Mouse (Mus musculus) cerebellum, adult 11-12 months (tissue): Measurements from ENCODE around the gene Mcm3ap.

Experiments used
- DNase-seq: peaks from one replicate; pipeline ENCODE4 v3.0.0; 2022

Mcm3ap gene

GRCm38 (mm10) chr10:76496366-76496765 is 27.6 kb downstream of the Mcm3ap start:
- DNase-seq: no peak

- DNase-seq: no peak
Observed at GRCm38 (mm10) chr10:76497522-76497921, 28.8 kb downstream of the Mcm3ap start.

- no peak for DNase-seq
Observed at GRCm38 (mm10) chr10:76504271-76504943, 35.7 kb downstream of the Mcm3ap start.

- DNase-seq: no peak
Observed at GRCm38 (mm10) chr10:76505865-76506264, 37.1 kb downstream of the Mcm3ap start.

GRCm38 (mm10) chr10:76512965-76513583 is 44.3 kb downstream of the Mcm3ap start:
- DNase-seq: peak; percentile 23

- DNase-seq: no peak
Observed at GRCm38 (mm10) chr10:76530922-76531321, 62.2 kb downstream of the Mcm3ap start.

GRCm38 (mm10) chr10:76531375-76531774 is 62.6 kb downstream of the Mcm3ap start, which contains the start of gene Lss:
TSS of gene Lss (plus strand) at chr10:76531588.
- DNase-seq: peak; percentile 99

- no peak for DNase-seq
Observed at GRCm38 (mm10) chr10:76531828-76532227, 63.1 kb downstream of the Mcm3ap start.

- no peak for DNase-seq
Observed at GRCm38 (mm10) chr10:76535526-76535925, 66.8 kb downstream of the Mcm3ap start.

GRCm38 (mm10) chr10:76537619-76538018 is 68.9 kb downstream of the Mcm3ap start:
- no peak for DNase-seq

GRCm38 (mm10) chr10:76541336-76542085 is 72.8 kb downstream of the Mcm3ap start:
- DNase-seq: no peak

- no peak for DNase-seq
Observed at GRCm38 (mm10) chr10:76542636-76543375, 74.1 kb downstream of the Mcm3ap start.

- no peak for DNase-seq
Observed at GRCm38 (mm10) chr10:76546566-76546965, 77.8 kb downstream of the Mcm3ap start.

GRCm38 (mm10) chr10:76548218-76548617 is 79.5 kb downstream of the Mcm3ap start:
- no peak for DNase-seq

GRCm38 (mm10) chr10:76550458-76550857 is 81.7 kb downstream of the Mcm3ap start:
- no peak for DNase-seq

- no peak for DNase-seq
Observed at GRCm38 (mm10) chr10:76551556-76551955, 82.8 kb downstream of the Mcm3ap start.

GRCm38 (mm10) chr10:76554061-76554460 is 85.3 kb downstream of the Mcm3ap start:
- DNase-seq: no peak

- no peak for DNase-seq
Observed at GRCm38 (mm10) chr10:76561972-76562371, 93.2 kb downstream of the Mcm3ap start, which contains the start of gene Spatc1l. TSS of gene Spatc1l (plus strand) at chr10:76562272.
